Comparison of ENCODE assay signal across 7 mouse cellular contexts in the genomic region with DNA sequence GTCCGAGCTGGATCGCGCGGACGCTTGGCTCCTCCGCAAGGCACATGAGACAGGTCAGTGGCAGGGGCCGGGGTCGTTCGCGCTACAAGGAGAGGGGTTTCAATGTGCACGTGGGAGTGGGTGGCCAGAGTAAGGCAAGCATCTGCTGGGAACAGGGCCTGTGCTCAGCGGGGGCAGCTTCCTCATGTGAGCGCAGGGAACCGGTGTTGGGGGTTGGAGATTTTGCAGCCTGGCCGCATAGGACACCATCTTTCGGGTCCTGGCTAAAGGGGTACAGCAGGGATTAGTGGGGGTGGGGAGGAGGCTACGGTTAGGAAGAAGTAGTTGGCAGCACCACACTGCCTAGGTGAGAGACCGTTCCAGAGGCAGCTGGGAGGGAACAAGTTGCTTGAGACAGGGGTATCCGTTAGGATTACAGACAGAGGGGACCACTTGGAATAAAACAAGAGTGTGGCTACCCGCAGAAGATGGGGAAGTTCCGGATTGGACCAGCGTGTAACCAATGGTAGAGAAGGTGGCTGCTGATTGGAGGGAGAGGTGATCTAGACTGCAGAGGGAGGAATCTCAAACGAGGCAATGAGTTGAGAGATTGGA. TPM values are rescaled to one million over a fixed set of nuclear protein-coding genes. Genes with fewer than 3 reads are reported as not detected.
A peak's percentile ranks its signal among the peaks of the same experiment; 100 is the strongest.
DNase-seq lines count a peak whose midpoint lies in the region; ATAC-seq and TF ChIP-seq lines count a peak whose summit lies in the region.

No protein-coding gene starts in this region.

- TF ChIP-seq EP300 in liver, postnatal 0 days (IDR thresholded peaks at IDR 0.05; ENCODE audit: low read depth): no peak

- peak overlapping the region; percentile 41; the same call in 1 of the 2 replicates for H3K27ac ChIP-seq in liver, postnatal 0 days (ENCODE audit: low read depth)
- peak overlapping the region; percentile 76 for H3K27ac ChIP-seq in neural tube, embryonic 15.5 days (replicated peaks)

- peak overlapping the region; percentile 80 for H3K4me3 ChIP-seq in G1E (ENCODE audit: low read depth, low read length)
- H3K4me3 ChIP-seq in erythroblast, embryonic 14.5 days (replicated peaks): peak overlapping the region; percentile 76
- peak overlapping the region; percentile 89 for H3K4me3 ChIP-seq in liver, postnatal 0 days (ENCODE audit: low read depth, low read length)
- H3K4me3 ChIP-seq in neural tube, embryonic 15.5 days (replicated peaks): peak overlapping the region; percentile 73

- peaks cover 32% of the 10 kb centered on the region for H3K4me1 ChIP-seq in G1E (ENCODE audit: insufficient read depth, low read depth, low read length)
- H3K4me1 ChIP-seq in erythroblast, embryonic 14.5 days (ENCODE audit: control insufficient read depth): peaks cover 31% of the 10 kb centered on the region
- peaks cover 15% of the 10 kb centered on the region for H3K4me1 ChIP-seq in liver, postnatal 0 days (ENCODE audit: insufficient read depth)
- H3K4me1 ChIP-seq in neural tube, embryonic 15.5 days: peaks cover 10% of the 10 kb centered on the region

- peaks cover 44% of the 10 kb centered on the region for H3K36me3 ChIP-seq in G1E (replicated peaks)
- H3K36me3 ChIP-seq in erythroblast, embryonic 14.5 days (ENCODE audit: control insufficient read depth): peaks cover 11% of the 10 kb centered on the region
- H3K36me3 ChIP-seq in liver, postnatal 0 days (replicated peaks; ENCODE audit: insufficient read depth, low read length): 0 out of 2 replicates have a peak, but pooled peaks cover 5% of the 10 kb centered on the region
- peaks cover 15% of the 10 kb centered on the region; the same call in 1 of the 2 replicates for H3K36me3 ChIP-seq in neural tube, embryonic 15.5 days

- intact Hi-C loops in heart, postnatal 36 days (cut with DNase I): loop anchor here (10.0 kb wide), 1 partner anchor 158 kb away; no protein-coding TSS in a partner anchor

- peak overlapping the region; percentile 71 for H3K9ac ChIP-seq in liver, postnatal 0 days (replicated peaks)
- peak overlapping the region; percentile 71 for H3K9ac ChIP-seq in neural tube, embryonic 15.5 days (replicated peaks)

- no peaks in the 10 kb centered on the region for H3K27me3 ChIP-seq in G1E (ENCODE audit: insufficient read depth, low read length)
- H3K27me3 ChIP-seq in erythroblast, embryonic 14.5 days (ENCODE audit: control insufficient read depth): no peaks in the 10 kb centered on the region
- H3K27me3 ChIP-seq in liver, postnatal 0 days (ENCODE audit: insufficient read depth, low read length): no peaks in the 10 kb centered on the region
- H3K27me3 ChIP-seq in neural tube, embryonic 15.5 days (replicated peaks): 0 out of 2 replicates have a peak, but pooled peaks cover 3% of the 10 kb centered on the region

- WGBS in liver, postnatal 0 days (ENCODE audit: insufficient replicate concordance): 2% methylated on average over 23 of the region's 23 CpGs
- WGBS in neural tube, embryonic 15.5 days: under 1% methylated on average over 23 of the region's 23 CpGs

- DNase-seq in G1E (ENCODE audit: low spot score): peak; percentile 83
- DNase-seq in brain, adult 2 months (ENCODE audit: low read depth, low spot score): peak; percentile 94
- peak; percentile 40 to 50 for DNase-seq in heart, postnatal 36 days
- peak; percentile 64 to 81 for DNase-seq in layer of hippocampus, adult 18-20 months (ENCODE audit: low spot score in 2 of 2)
- DNase-seq in liver, postnatal 0 days: no peak

- ATAC-seq in G1E (ENCODE audit: extremely low read depth, insufficient number of reproducible peaks, low FRiP score, poor library complexity, severe bottlenecking): peak; percentile 26; the same call in 1 of the 2 replicates
- peak; percentile 29 for ATAC-seq in liver, postnatal 0 days
- peak; percentile 86 for ATAC-seq in neural tube, embryonic 15.5 days (ENCODE audit: low FRiP score)

- no peak for TF ChIP-seq CTCF in G1E (IDR thresholded peaks at IDR 0.05; ENCODE audit: low read depth, low read length)
- TF ChIP-seq CTCF in liver, postnatal 0 days (IDR thresholded peaks at IDR 0.05; ENCODE audit: low read depth): no peak

- peak overlapping the region; percentile 98 for H3K4me2 ChIP-seq in liver, postnatal 0 days (ENCODE audit: low read depth, low read length)
- H3K4me2 ChIP-seq in neural tube, embryonic 15.5 days: peak overlapping the region; percentile 95

- H3K9me3 ChIP-seq in G1E (replicated peaks): no peaks in the 10 kb centered on the region
- H3K9me3 ChIP-seq in erythroblast, embryonic 14.5 days (ENCODE audit: control insufficient read depth, low read length): no peaks in the 10 kb centered on the region
- H3K9me3 ChIP-seq in liver, postnatal 0 days (ENCODE audit: low read length): no peaks in the 10 kb centered on the region
- H3K9me3 ChIP-seq in neural tube, embryonic 15.5 days (replicated peaks): no peaks in the 10 kb centered on the region

RNA-seq across cellular contexts. Expression of a gene that starts 0.6 kb away (rescaled TPM):
- total RNA-seq in G1E (2014; fragmentation: Nextera tagmentation) (21.6 and 22.7 TPM in 2 replicates), G1E (2017) (23.9 and 35.0 TPM in 2 replicates)
- 166 and 224 TPM in 2 replicates for polyA plus RNA-seq in G1E (2012)
- 11.3 and 15.4 TPM in 2 replicates for polyA plus RNA-seq in erythroblast, embryonic 14.5 days (2012)
- total RNA-seq in heart, postnatal 36 days (2021): 10 to 100 TPM; 79.4 to 89.8 TPM
- total RNA-seq in layer of hippocampus, adult 18-20 months (2021): 10 to 100 TPM; 63.6 to 66.4 TPM
- 38.7 and 43.0 TPM in 2 replicates for polyA plus RNA-seq in liver, postnatal 0 days (2015; fragmentation: Nextera tagmentation; extraction: Ambion mirVana)
- 66.4 and 72.3 TPM in 2 replicates for polyA plus RNA-seq in neural tube, embryonic 15.5 days (2015; fragmentation: Nextera tagmentation; extraction: Ambion mirVana)

RNA-seq across cellular contexts. Expression of a gene that starts 24.3 kb away (rescaled TPM):
- total RNA-seq in G1E (2014; fragmentation: Nextera tagmentation) (not detected in 2 replicates), G1E (2017) (0.05 TPM in 1 of 2 replicates, not detected in the other)
- polyA plus RNA-seq in G1E (2012): not detected in 2 replicates
- not detected in 2 replicates for polyA plus RNA-seq in erythroblast, embryonic 14.5 days (2012)
- not detected for total RNA-seq in heart, postnatal 36 days (2021)
- 10 to 100 TPM; 14.5 to 17.6 TPM for total RNA-seq in layer of hippocampus, adult 18-20 months (2021)
- polyA plus RNA-seq in liver, postnatal 0 days (2015; fragmentation: Nextera tagmentation; extraction: Ambion mirVana): 0.07 and 0.11 TPM in 2 replicates
- 3.6 and 3.8 TPM in 2 replicates for polyA plus RNA-seq in neural tube, embryonic 15.5 days (2015; fragmentation: Nextera tagmentation; extraction: Ambion mirVana)

RNA-seq across cellular contexts. Expression of a gene that starts 52.5 kb away (rescaled TPM):
- 62.2 and 64.4 TPM in 2 replicates for total RNA-seq in G1E (2014; fragmentation: Nextera tagmentation)
- total RNA-seq in G1E (2017): 18.6 and 23.7 TPM in 2 replicates
- 179 and 193 TPM in 2 replicates for polyA plus RNA-seq in G1E (2012)
- polyA plus RNA-seq in erythroblast, embryonic 14.5 days (2012): 12.0 and 13.6 TPM in 2 replicates
- total RNA-seq in heart, postnatal 36 days (2021): 10 to 100 TPM; 28.9 to 37.8 TPM
- 10 to 100 TPM; 55.9 to 56.9 TPM for total RNA-seq in layer of hippocampus, adult 18-20 months (2021)
- polyA plus RNA-seq in liver, postnatal 0 days (2015; fragmentation: Nextera tagmentation; extraction: Ambion mirVana): 4.7 and 5.2 TPM in 2 replicates
- 14.5 and 17.3 TPM in 2 replicates for polyA plus RNA-seq in neural tube, embryonic 15.5 days (2015; fragmentation: Nextera tagmentation; extraction: Ambion mirVana)

Comparison
In these comparisons a context has a peak if more than half of its experiments do, and no peak if none do; other contexts are left out.
1. ATAC-seq: peak in every context shown above with its lines; median percentile 86 in neural tube, embryonic 15.5 days; 29 in liver, postnatal 0 days; 26 in G1E.